Mouse (Mus musculus) heart, postnatal 14 days (tissue): Measurements from ENCODE around the gene Fbxo17. TPM values are rescaled to one million over a fixed set of nuclear protein-coding genes. Genes with fewer than 3 reads are reported as not detected.

Experiments used
- DNase-seq, 2 experiments: peaks; one replicate each; pipeline ENCODE4 v3.0.0; 2021 to 2022
- intact Hi-C: fragments of 180-260 bp; cut with DNase I; formaldehyde crosslinking; loops from one replicate; pipeline ENCODE4 v1.15.1; 2025
- total RNA-seq, 2 experiments: library from RNA; stranded (reverse); gene quantifications; 2 replicates each; pipeline ENCODE4 v1.2.3; 2021

The Fbxo17 gene
- total RNA-seq, 2 experiments from 2014 or later: 0.44 to 0.74 TPM

GRCm38 (mm10) chr7:28765211-28765610 lies 48.6 kb downstream of the Fbxo17 start:
- DNase-seq: no peak
- intact Hi-C loops: no loop called here

GRCm38 (mm10) chr7:28766173-28766879 lies 49.7 kb downstream of the Fbxo17 start, which contains the start of gene Sirt2:
Gene Sirt2, plus strand, starts transcription at chr7:28766735.
- DNase-seq: peak; percentile 94
- intact Hi-C loops: no loop called here

GRCm38 (mm10) chr7:28766910-28767309 lies 50.3 kb downstream of the Fbxo17 start:
- intact Hi-C loops: no loop called here
- DNase-seq: no peak

- DNase-seq: no peak
- intact Hi-C loops: no loop called here
These were observed 50.9 kb downstream of the Fbxo17 start, which contains the start of gene Nfkbib for GRCm38 (mm10) chr7:28767462-28767965. Gene Nfkbib, minus strand, starts transcription at chr7:28767512.

- DNase-seq: no peak
- intact Hi-C loops: no loop called here
These were observed 52.9 kb downstream of the Fbxo17 start for GRCm38 (mm10) chr7:28769414-28769958.

GRCm38 (mm10) chr7:28770309-28770708 lies 53.7 kb downstream of the Fbxo17 start:
- no peak for DNase-seq
- intact Hi-C loops: no loop called here

DNA sequence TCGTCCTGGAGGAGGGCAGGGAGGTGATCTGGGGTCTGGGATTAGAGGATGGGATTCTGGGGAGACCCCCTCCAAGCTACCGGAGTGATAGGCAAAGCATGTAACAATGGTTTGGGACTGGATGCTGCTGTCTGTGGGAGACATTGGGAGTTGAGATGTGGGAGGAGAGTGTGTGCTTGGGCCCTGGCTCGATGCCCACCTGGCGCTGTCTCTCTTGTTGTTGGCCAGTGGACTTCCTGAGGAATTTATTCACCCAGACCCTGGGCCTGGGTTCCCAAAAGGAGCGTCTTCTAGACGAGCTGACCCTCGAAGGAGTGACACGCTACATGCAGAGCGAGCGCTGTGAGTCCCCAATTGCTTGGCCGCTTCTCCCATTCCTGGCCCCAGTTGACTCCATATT lies 55.3 kb downstream of the Fbxo17 start:
- DNase-seq: peak; percentile 28 to 41
- intact Hi-C loops: no loop called here

DNA sequence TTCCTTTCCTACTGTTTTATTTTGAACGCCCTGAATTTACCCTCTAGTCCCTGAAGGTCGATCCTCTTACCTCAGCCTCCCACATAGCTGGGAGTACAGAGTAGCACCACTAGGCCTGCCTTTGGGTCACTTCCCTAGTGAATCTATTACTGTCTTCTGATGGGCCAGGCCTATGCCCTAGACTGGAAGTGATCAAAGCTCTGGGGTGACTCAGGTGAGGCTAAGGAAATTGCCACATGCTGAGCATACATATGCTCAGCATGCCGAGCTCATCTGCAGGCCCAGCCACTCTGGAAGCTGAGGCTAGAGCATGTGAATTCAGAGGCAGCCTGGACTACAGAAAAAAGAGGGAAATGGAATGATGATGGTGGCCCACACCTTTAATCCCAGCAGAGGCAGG lies 56.6 kb downstream of the Fbxo17 start:
- intact Hi-C loops: no loop called here
- no peak for DNase-seq

DNA sequence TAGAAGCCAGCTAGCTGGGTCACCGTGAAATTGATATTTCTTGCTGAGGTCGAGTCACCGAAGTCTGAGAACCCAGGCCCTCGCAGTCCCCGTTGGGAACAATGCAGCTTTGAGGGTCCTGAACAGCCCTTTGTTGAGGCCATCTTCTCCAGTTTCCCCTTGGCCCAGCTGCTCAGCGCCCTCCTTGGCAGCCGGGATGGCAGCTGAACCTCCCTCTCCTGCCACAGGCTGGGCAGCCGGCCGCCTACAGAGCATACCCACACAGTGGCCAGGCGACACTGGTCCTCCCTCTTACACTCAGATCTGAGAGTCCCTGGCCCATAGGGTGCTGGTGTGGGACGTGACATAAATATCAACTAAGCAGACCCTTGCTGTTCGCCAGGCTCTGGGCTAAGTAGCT lies 57.6 kb downstream of the Fbxo17 start:
- no peak for DNase-seq
- intact Hi-C loops: no loop called here

GRCm38 (mm10) chr7:28775129-28775528 lies 58.5 kb downstream of the Fbxo17 start:
- no peak for DNase-seq
- intact Hi-C loops: no loop called here

- intact Hi-C loops: no loop called here
These were observed 62.2 kb downstream of the Fbxo17 start for GRCm38 (mm10) chr7:28778825-28779224.

GRCm38 (mm10) chr7:28780067-28780658 lies 63.6 kb downstream of the Fbxo17 start:
- intact Hi-C loops: loop anchor here (2.0 to 5.0 kb wide), 2 partner anchors 87 to 257 kb away; no protein-coding TSS in a partner anchor

More at GRCm38 (mm10) chr7:28778825-28779224, 62.2 kb downstream of the Fbxo17 start:
- no peak for DNase-seq

DNA sequence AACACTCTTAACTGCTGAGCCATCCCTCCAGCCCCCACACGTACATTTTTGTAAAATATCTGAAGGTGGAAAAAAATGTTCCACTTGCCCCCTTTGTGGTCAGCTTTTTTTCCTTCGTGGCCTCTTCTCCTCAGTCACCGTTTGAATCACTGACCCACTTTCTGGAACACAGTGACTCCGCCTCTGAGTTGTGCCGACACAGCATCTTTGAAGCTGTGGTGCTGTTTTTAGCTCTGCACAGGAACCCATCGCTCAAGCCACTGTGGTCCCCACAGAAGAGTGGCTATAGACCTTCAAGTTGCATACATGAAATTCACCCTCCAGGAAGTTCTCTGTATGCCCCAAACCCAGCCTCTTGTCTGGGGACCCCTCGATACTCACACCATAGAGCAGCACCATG lies 64.3 kb downstream of the Fbxo17 start:
- intact Hi-C loops: loop anchor here (2.0 to 5.0 kb wide), 2 partner anchors 86 to 256 kb away; no protein-coding TSS in a partner anchor
- DNase-seq: no peak

More at GRCm38 (mm10) chr7:28780067-28780658, 63.6 kb downstream of the Fbxo17 start:
- DNase-seq: peak; percentile 88 to 94

- intact Hi-C loops: loop anchor here (2.0 to 5.0 kb wide), 2 partner anchors 86 to 256 kb away; no protein-coding TSS in a partner anchor
- DNase-seq: no peak
These were observed 64.7 kb downstream of the Fbxo17 start for GRCm38 (mm10) chr7:28781261-28781663.

DNA sequence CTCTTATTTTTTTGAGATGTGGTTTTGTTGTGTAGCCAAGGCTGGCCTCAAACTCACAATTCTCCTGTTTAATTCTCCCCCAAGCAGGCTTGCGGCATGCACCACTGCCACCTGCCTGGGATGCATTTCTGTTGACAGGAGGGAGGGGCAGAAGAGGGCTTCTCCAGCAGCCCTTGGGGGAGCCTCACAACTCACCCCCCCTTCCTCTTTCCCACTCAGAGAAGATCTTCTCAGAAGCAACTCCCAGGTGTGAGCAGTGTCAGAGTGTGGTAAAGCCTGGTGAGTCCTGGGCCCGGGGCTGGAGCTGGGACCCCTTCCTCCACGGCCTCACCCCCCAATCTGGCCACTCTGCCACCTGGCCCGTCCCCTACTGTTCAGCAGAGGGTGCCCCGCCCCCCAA lies 68.6 kb downstream of the Fbxo17 start:
- intact Hi-C loops: no loop called here
- DNase-seq: no peak

Other genes starting within 250 kb of the Fbxo17 start
- not detected for gene Ifnl2, start 206.3 kb upstream of the Fbxo17 start, total RNA-seq
- not detected for gene Ifnl3, start 194.0 kb upstream of the Fbxo17 start, total RNA-seq
- gene Sycn, start 175.9 kb upstream of the Fbxo17 start, total RNA-seq: not detected
- gene Nccrp1, start 169.6 kb upstream of the Fbxo17 start, total RNA-seq: not detected
- gene Samd4b, start 118.7 kb upstream of the Fbxo17 start, total RNA-seq: 10 to 100 TPM; 32.1 to 32.4 TPM
- gene Pak4, start 118.6 kb upstream of the Fbxo17 start, total RNA-seq: 1 to 10 TPM; 8.5 to 9.9 TPM
- gene Acp7, start 85.5 kb upstream of the Fbxo17 start, total RNA-seq: not detected
- gene Fbxo27, start 24.0 kb upstream of the Fbxo17 start, total RNA-seq: under 1 TPM; 0.17 to 0.62 TPM
- gene Mrps12, start 25.0 kb downstream of the Fbxo17 start, total RNA-seq: 10 to 100 TPM; 55.6 to 55.9 TPM
- 10 to 100 TPM; 14.1 to 16.3 TPM for gene Sars2, start 25.2 kb downstream of the Fbxo17 start, total RNA-seq
- gene Ccer2, start 39.4 kb downstream of the Fbxo17 start, total RNA-seq: not detected
- gene Sirt2, start 49.9 kb downstream of the Fbxo17 start, total RNA-seq: 10 to 100 TPM; 71.6 to 75.1 TPM
- gene Nfkbib, start 50.7 kb downstream of the Fbxo17 start, total RNA-seq: 10 to 100 TPM; 15.9 to 18.0 TPM
- 1 to 10 TPM; 2.2 to 4.0 TPM for gene Rinl, start 72.2 kb downstream of the Fbxo17 start, total RNA-seq
- gene Hnrnpl, start 91.7 kb downstream of the Fbxo17 start, total RNA-seq: 100 to 1,000 TPM; 314 to 317 TPM
- gene Ech1, start 108.4 kb downstream of the Fbxo17 start, total RNA-seq: 1,000 to 10,000 TPM; 1,375 to 1,408 TPM
- gene Lgals4, start 117.0 kb downstream of the Fbxo17 start, total RNA-seq: 10 to 100 TPM; 38.7 to 51.1 TPM
- gene Lgals7, start 147.0 kb downstream of the Fbxo17 start, total RNA-seq: 1 to 10 TPM; 3.2 to 3.6 TPM
- under 1 TPM; 0.27 to 0.36 TPM for gene Capn12, start 164.6 kb downstream of the Fbxo17 start, total RNA-seq
- gene Actn4, start 245.5 kb downstream of the Fbxo17 start, total RNA-seq: 100 to 1,000 TPM; 110 to 127 TPM